Mouse (Mus musculus) Muller cell, postnatal 12 days (primary cell): ENCODE data around the gene Hsd17b7.
"Not testable (repeated sequence)": the region's sequence is repeated elsewhere in the genome, so short reads cannot be mapped to it uniquely, and the experiment has no call there.

Experiments used
- DNase-seq: peaks from one replicate; pipeline ENCODE4 v3.0.0-alpha.2; 2015; ENCODE audit errors: inconsistent ontology term

The Hsd17b7 gene

DNA sequence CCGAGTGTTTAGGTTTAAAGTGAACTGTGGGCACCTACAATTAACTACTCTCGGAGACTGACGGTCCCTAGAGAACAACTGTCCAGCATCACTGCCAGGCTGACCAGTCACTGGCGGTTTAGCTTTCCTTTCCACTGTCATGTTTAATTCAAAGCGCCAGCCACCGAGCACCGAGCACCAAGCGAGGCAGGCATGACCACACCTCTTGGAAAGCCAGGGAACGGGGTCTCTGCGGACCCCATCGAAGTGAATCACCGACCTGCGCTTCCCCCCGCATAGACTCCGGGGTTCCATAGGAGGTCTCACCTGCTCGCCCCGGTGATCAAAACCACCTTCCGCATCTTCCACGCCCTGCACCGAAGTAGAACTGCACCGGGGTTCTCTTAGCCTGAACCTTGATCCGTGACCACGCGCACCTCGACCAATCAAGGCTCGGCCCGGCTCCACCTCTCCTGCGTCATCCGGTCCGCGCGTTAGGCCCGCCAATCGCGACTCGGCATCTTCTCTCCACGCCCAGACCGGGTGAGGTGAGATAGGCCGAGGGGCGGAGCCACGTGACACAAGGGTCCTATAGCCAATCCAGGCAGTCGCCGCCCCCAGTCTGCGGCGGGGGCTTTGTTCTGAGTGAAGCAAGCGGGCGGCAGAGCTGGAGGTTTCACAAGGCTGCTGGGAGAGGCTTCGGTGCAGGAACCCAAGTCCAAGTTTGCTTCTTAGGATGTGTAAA is at the start of gene Hsd17b7:
TSS of gene Hsd17b7 (minus strand) at position 450 of the 724 bp plus-strand sequence.
- DNase-seq = peak; percentile 99

DNA sequence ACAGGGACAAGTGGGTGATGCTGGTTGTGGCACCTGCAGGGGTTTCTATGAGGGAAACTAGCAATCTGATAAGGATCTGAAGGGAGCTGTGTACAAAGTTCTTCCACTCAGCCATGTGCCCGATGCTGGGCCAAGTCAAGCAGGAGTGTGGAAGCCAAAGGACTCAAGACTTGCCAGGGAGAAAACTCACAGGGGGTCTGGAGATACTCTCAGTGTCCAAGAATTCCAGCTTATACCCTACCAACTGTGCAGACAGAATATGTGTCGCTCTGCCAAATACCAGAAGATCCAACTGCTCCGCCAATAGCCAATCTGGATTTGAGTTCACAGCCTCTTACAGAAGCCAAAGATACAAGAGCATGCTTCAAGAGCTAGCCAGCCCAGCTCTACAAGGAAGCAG is 45.7 kb upstream of the Hsd17b7 start:
- no peak for DNase-seq

DNA sequence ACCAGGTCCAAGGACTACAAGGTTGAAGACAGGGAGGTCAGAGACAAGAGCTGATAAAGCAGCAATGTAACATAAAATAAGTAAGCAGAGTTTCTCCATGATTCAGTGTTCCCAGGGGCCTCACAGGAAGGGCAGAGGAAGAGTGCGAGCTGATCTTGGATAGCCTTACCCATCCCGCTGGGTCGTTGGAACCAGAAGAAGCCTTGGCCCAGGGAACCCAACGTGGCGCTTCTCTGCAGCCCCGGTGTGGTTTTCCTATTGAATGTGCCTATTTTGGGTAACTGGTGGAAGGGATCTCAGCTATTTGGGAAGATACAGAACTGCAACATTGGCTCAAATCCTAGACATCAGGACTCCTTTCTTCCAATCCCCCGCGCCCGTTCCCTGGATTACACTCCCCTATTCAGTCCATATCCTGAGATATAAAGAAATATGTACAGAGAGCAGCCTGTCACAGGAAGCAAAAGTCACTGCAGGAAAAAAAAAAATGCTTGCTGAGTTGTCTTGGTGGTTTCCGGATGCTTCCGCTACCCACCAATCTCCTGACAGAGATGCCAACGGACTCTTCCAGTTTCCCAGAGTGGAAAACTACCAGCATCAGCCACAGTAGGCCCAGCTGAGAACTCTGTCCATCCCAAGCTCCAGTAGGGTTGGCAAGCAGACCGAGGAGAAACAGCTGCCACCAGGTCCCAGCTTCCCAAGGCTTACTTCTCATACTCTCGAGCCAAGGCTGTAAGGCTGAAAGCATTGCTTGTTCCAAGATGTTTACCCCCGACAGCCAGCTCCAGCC is 41.9 kb upstream of the Hsd17b7 start:
- no peak for DNase-seq

DNA sequence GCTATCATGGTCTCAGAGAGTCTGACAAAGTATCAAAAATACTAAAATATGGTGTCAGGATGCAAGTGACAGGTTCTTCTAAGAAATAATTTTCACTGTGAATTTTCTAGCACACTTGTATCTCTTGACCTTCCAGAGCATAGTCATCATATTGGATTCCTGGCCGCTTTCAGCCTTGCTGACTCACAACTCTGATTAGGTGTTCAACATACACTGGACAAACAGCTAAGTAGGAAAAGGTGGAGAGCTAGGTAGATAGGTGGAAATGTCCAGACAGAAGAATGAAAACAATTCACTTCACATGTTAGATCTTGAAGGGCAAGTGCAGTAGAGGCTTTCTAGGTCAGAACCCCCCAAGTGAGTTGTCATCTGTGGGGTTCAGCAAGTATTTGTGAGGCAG is 40.3 kb upstream of the Hsd17b7 start:
- no peak for DNase-seq

DNA sequence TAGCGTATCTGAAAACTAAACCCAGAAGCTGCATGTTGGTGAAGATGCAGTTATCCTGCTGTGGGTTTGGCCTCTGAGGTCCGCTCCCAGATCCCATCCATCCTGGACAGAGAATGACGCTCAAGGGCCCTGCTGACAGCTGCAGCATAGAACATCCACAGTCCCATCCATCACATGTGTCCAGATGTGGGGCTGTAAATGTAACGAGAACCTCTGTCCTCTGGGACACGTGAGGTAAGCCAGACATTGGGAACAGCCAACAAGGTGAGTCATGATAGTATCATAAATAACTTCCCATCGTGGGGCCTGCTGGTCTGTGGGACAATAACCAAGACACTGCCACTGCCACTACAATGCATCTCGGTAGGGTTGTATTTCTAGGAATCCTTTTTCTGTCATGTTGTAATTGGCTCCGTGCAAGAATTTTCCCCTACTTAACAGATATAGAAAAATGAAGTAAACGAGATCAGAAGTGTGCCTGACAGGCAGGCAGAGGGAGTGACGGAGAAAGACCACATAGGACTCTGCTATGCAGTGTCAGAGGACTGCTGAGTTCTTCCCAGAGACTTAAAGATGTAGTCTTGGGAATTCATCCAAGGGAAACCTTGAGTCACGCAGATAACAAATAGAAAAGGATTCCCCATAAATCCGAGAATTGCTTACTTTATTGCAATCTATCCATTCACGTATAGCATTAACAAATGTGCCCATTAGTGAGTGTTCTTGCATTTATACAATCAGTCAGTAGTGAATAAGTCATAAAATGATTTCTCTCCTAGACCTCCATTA is 39.6 kb upstream of the Hsd17b7 start:
- no peak for DNase-seq

DNA sequence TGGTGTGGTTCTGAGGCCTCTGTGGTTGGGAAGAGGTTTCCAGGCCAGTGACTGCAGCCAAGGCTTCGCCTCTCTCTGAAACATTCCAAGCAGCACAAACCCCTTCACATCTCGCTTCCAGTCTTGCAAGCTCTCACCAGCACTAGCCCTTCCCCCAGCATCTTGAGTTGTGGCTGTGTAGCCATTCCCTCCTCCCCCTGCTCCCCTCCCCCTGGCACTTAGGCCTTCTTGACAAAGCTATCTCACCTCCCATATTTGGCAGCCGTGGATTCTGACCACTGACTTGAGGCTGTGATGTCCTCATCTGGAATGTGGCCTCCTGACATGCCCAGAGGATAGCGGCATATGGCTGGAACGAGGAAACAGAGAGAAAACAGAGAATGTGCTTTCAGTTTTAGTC is 37.5 kb upstream of the Hsd17b7 start:
- DNase-seq = peak; percentile 79

DNA sequence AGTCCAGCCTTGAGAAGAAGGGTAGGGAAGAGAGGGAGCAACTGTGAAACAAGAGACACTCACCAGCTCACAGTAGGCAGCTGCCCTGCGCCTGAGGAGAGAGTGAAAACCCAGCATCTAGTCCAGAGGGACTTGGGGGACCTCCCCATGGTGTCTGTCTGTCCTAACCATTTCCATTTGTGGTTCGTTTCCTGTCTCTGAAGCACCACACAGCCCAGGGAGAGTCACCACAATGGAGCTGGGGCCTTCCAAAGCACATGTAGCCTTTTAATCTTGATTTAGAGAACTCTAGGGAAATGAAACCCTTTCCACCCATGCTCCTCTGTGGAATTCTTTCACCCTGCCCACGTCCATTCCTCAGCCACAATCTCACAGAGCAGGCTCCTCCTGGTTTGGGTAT is 36.3 kb upstream of the Hsd17b7 start:
- no peak for DNase-seq

DNA sequence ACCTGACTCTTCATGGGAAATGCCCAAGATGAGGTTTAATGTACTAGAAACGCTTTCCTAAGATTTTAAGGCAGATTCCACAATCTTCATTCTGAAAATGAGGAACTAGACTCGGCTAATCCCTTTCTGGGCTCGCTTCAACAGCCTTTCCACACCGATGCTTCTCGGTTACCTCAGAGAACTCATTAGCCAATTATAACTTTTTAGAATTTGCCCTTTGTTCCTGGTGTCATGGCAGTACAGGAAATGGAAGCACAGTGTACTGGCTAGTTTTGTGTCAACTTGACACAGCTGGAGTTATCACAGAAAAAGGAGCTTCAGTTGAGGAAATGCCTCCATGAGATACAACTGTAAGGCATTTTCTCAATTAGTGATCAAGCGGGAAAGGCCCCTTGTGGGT is 24.9 kb upstream of the Hsd17b7 start:
- not testable (repeated sequence) for DNase-seq

DNA sequence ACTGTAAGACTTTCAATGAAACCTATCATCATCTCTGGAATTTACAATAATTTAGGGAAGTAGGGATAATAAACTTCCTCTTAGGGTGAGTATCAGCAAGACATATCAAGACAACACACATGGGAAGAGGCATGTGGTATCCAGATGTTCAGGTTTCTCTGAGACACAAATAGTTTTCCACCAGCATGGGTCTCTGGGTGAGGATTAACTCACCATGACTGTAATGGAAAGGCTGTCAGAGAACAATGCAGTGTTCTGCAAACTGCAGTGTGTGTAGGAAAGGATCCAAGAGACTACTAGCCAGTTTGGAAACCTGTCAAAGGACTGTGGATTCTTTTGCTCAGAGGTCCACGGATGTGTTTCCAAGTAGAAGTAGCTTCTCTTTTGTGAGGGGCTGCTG is 17.1 kb upstream of the Hsd17b7 start:
- DNase-seq = peak; percentile 58

DNA sequence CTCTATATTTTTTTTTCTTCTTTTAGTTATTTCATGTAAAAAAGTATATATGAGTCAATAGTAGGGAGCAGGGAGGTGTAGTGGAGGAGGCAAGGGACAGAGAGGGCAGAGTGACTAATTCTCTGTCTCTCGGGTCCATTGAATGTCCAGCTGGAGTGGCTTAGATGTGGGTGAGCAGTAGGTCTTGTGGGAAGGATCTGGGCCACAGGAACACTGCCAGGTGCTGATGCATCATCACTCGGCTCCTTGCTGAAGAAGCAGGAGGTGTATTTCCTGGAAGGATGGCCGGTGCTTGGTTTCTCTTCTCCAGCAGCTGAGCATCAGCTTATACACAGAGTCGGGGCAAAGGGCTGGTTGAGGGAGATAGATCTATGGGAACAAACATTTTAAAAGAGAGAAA is 8.6 kb upstream of the Hsd17b7 start:
- DNase-seq = peak; percentile 52

DNA sequence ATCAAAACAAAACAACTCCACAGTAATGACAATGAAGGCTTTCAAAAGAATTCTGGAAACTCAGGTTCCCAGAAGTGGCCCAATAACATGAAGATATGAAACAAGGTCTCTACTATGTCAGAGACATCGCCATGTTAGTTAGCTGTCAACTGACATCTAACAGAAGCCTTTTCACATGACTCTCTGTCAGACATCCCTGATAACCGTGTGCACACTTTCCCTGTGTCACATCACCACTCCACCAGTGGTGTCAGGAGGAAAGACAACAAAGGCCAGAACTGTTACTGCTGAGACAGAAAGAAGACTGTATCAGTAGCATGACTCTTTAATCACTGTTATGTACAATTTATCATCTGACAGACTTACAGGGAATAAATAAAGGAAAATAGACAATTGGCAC is 3.0 kb upstream of the Hsd17b7 start:
- DNase-seq = no peak

DNA sequence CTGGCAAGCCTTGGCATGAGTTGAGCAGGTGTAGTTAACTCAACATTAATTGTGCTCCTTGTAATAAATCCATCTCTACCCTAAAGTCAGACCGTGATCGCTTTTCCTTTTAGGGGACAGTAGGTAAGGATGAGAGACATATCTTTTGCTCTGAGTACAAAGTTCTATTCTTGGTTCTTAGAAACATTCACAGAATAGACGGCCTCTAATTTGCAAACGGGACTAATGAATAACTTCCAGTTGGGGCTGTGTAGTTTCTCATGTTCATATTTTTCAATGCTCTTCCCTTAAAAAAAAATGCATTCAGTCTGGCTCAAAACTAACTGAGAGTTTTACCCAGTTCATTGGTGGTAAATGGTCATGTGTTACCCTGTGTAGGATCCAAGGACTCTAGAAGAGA is 1.9 kb upstream of the Hsd17b7 start:
- no peak for DNase-seq

DNA sequence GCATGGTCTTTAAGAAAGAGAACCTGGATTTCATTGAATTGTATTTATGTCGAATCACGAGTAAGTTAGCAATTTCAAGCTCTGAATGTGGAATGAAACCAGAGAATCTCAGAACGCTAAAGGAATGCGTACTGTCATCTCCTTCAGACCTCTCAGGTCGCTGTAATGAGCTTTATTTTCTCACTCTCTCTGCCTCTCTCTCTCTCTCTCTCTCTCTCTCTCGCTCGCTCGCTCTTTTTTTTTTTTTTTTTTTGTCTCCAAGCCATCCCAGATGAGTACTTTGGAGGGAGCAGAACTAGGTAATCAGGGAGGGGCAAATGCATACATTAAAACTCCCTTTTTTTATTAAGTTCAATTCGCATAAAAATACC is 460 bp upstream of the Hsd17b7 start:
- no peak for DNase-seq

DNA sequence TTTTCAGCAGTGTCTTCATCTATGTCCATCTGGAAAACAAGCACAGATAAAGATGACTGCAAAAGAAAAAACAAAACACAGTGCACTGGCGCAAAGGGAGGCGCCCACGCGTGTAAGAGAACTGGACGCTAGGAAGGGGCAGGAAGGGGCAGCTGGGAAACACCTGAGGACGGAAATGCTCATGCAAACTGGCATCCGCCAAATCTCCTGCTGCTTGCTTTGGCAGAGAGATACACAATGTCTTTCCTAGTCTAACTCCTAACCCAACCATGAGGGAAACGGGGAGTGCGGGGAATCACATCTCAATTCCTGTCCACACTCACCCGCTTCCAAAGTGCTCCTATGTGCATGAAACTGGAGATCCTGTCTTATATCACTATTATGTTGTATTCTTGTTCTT is 15.9 kb downstream of the Hsd17b7 start:
- no peak for DNase-seq

DNA sequence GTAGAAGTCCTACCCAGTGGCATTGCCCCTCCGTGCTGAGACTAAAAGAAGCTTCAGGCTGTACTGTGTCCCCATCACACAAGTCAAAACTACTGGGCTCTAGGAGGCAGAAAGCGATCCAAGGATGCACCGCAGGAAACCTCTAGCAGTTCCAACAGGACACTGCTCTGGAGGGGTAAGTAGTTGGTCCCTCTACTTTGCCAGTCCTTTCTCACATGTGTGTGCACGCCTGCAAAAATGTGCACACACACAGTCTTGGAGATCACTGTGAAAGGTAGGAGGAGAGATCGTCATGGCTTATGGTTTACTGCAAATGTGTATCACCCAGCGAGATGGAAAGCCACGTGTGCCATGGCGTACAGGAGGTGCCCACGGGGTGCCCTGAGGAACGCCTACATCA is 16.4 kb downstream of the Hsd17b7 start:
- no peak for DNase-seq

DNA sequence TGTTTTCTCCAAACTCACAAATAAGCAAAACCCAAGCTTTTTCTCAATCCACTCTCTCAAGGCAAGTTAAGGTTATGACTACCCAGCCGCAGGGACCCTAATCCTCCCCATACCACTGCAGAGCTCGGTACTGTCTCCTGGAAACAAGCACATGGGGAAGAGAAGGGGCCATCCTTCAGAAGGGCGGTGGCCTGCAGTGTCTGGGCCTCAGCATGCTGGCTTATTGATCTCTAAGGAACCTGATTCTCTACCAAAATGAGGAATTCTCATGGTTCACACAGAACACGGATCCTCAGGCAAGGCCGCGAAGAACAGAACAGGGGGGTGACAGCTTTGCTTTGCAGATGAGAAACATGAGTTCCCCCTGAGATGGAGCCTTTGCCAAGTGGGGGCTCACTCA is 17.5 kb downstream of the Hsd17b7 start:
- no peak for DNase-seq

DNA sequence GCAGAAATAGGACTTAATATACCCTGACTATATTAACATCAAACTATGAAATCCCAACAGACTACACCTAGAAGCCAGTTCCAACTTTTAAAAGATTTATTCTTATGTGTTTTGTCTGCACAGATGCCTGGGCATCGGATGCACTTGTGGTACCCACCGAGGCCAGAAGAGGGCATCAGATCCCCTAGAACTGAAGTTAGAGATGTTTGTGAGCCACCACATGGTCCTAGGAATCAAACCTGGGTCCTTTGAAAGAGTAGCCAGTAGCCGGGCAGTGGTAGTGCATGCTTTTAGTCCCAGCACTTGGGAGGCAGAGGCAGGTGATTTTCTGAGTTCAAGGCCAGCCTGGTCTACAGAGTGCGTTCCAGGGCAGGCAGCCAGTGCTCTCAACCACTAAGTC is 18.4 kb downstream of the Hsd17b7 start:
- DNase-seq = no peak

DNA sequence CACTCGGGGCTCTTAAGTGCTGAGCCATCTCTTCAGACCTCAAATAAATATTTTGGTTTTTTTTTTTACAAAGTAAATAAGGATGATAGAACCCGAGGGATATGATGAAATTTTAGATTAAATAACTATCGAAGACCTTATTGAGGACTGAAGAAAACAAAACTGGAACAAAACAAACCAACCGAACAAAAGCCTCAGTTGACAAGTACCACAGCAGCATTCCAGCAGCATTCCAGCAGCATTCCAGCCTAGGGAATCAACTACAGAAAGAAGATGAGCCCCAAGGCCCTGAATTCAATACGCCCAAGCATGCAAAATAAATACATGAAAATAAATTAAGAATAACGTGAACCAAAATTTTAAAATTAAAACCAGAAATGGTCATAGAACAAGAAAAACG is 19.1 kb downstream of the Hsd17b7 start:
- DNase-seq = peak; percentile 82

DNA sequence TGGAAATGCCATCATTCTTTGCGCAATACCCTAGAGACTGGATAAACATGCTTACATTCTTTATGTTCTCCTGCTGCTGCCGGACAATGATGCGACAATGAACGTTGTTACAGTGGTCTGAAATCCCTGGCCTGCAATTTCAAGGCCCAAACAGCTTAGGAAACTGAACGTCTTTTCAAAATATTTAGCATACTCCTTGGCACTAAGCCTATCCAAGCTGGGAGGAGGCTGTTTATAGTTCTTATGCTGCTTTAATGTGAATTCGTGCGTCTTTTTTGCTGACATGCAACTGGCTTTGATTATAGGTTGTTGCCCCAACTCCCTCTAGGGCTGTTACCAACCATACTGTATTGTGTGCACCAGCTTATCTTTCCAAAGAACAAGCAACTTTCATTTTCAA is 20.2 kb downstream of the Hsd17b7 start:
- DNase-seq = no peak

DNA sequence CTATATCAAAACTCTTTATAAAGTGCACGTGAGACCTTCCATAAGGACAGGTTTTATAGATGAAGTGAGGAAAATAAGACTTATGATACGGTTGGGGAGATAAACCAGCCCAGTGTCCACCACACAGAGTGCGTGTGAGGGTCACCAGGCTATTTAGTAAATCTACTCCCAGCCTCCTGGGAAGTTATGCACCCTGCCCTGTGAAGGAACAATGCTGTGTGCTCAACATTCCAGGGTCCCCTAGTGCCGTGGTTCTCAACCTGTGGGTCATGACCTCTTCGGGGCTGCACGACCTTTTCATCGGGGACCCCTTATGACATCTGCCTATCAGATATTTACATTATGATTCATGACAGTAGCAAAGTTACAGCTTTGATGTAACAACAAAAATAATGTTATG is 20.8 kb downstream of the Hsd17b7 start:
- DNase-seq = no peak

DNA sequence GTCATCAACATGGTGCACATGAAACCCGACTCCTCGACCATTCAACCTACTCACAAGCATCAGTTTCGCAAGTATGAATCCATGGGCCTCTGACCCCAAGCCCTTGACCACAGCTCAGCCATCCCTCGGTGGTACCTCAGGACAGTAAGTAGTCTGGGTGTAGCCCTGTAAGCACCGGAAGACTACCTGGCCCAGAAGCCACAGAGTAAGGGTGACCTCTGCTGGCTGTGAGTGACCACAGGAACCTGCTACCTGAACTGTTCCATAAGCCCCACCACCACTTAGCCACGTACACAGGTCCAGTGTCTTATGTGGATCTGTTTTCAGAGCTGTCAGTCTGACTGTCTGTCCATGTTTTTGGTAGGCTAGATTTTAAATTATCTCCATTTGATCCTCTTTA is 21.4 kb downstream of the Hsd17b7 start:
- no peak for DNase-seq

DNA sequence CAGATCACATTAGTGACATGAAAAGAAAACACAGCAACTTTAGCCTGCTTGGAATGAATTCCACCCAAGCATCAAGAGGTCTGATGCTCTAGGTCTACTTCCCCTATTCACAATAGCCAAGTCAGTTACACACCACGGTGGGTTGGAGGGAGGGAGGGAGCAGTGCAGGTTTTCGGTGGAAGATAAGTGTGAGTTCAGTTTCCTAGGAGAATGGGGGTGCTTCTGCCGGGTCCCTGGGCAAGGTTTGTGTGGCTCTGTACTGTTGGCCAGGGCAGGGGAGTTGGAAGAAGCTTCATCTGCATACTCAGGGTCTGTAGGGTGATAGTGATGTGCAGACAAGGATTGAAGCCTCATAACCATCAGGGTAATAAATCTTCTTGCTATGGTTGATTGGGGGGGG is 23.0 kb downstream of the Hsd17b7 start:
- no peak for DNase-seq

DNA sequence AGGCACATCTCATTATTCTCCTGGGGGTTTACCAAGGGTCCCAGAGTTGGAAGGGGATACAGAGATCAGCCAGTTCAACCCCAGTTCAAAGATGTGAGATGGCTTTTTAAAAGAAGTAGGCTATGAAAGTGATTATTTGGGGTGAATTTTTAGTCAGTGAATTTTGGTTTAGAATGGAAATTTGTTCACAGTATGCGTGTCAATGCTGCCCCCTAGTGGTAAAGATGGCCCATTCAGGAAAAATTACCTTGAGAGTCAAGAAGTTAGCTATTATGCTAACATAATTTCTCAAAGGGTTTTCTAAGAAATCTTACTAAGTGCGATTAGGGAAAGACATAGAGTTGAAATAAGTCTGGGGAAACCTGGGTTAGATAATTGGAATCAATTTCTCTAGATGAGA is 29.7 kb downstream of the Hsd17b7 start:
- no peak for DNase-seq
